Mouse (Mus musculus): ENCODE results near the gene Naaladl1. TPM values are rescaled to one million over a fixed set of nuclear protein-coding genes. Genes with fewer than 3 reads are reported as not detected.

Gene Naaladl1
- polyA plus RNA-seq (2014; fragmentation: Illumina TruSeq; extraction: RNeasy Lipid Tissue Mini Kit (QIAGEN cat#74804); ENCODE audit: low read depth, low replicate concordance): not detected

GRCm38 (mm10) chr19:6105586-6105985 lies at the start of gene Naaladl1:
Gene Naaladl1, plus strand, starts transcription at chr19:6105782.

GRCm38 (mm10) chr19:6057313-6058096 lies 48.1 kb upstream of the Naaladl1 start, which contains the start of the genes Mrpl49 and Fau:
Gene Mrpl49, minus strand, starts transcription at chr19:6057785.
Gene Fau, plus strand, starts transcription at chr19:6057844.

GRCm38 (mm10) chr19:6061021-6061533 lies 44.5 kb upstream of the Naaladl1 start, which contains the start of gene Znhit2:
Gene Znhit2, plus strand, starts transcription at chr19:6061192.

GRCm38 (mm10) chr19:6067724-6068415 lies 37.7 kb upstream of the Naaladl1 start, which contains the start of gene Tm7sf2:
Gene Tm7sf2, minus strand, starts transcription at chr19:6068373.

GRCm38 (mm10) chr19:6076564-6077393 lies 28.8 kb upstream of the Naaladl1 start, which contains the start of gene Vps51:
Gene Vps51, minus strand, starts transcription at chr19:6077231.

GRCm38 (mm10) chr19:6079983-6080480 lies 25.6 kb upstream of the Naaladl1 start, which contains the start of gene Tmem262:
Gene Tmem262, plus strand, starts transcription at chr19:6080033.

GRCm38 (mm10) chr19:6082156-6082555 lies 23.4 kb upstream of the Naaladl1 start, which contains the start of gene Gm28374:
Gene Gm28374, minus strand, starts transcription at chr19:6082256.

GRCm38 (mm10) chr19:6084478-6085248 lies 20.9 kb upstream of the Naaladl1 start, which contains the start of the genes Zfpl1 and Cdca5:
Gene Zfpl1, minus strand, starts transcription at chr19:6084956.
Gene Cdca5, plus strand, starts transcription at chr19:6084983.

GRCm38 (mm10) chr19:6094119-6094518 lies 11.5 kb upstream of the Naaladl1 start, which contains the start of gene AC131692.1:
Gene AC131692.1, plus strand, starts transcription at chr19:6094419.

GRCm38 (mm10) chr19:6117986-6118676 lies 12.5 kb downstream of the Naaladl1 start, which contains the start of gene Sac3d1:
Gene Sac3d1, minus strand, starts transcription at chr19:6118650.

GRCm38 (mm10) chr19:6127760-6128341 lies 22.3 kb downstream of the Naaladl1 start, which contains the start of gene Snx15:
Gene Snx15, minus strand, starts transcription at chr19:6128304.

GRCm38 (mm10) chr19:6140678-6141393 lies 35.3 kb downstream of the Naaladl1 start, which contains the start of gene Batf2:
Gene Batf2, plus strand, starts transcription at chr19:6140983.

GRCm38 (mm10) chr19:6141394-6141749 lies 35.8 kb downstream of the Naaladl1 start, which contains the start of gene Arl2:
Gene Arl2, minus strand, starts transcription at chr19:6141548.

Other genes with a start within 250 kb of the Naaladl1 start
- gene Frmd8, start 230.5 kb upstream of the Naaladl1 start, polyA plus RNA-seq (2014; fragmentation: Illumina TruSeq; extraction: RNeasy Lipid Tissue Mini Kit (QIAGEN cat#74804); ENCODE audit: low read depth, low replicate concordance): 8.9 TPM
- 18.2 TPM for gene Slc25a45, start 228.0 kb upstream of the Naaladl1 start, polyA plus RNA-seq (2014; fragmentation: Illumina TruSeq; extraction: RNeasy Lipid Tissue Mini Kit (QIAGEN cat#74804); ENCODE audit: low read depth, low replicate concordance)
- 0.92 TPM for gene Tigd3, start 211.6 kb upstream of the Naaladl1 start, polyA plus RNA-seq (2014; fragmentation: Illumina TruSeq; extraction: RNeasy Lipid Tissue Mini Kit (QIAGEN cat#74804); ENCODE audit: low read depth, low replicate concordance)
- 49.7 TPM for gene Dpf2, start 192.8 kb upstream of the Naaladl1 start, polyA plus RNA-seq (2014; fragmentation: Illumina TruSeq; extraction: RNeasy Lipid Tissue Mini Kit (QIAGEN cat#74804); ENCODE audit: low read depth, low replicate concordance)
- 6.9 TPM for gene Cdc42ep2, start 181.0 kb upstream of the Naaladl1 start, polyA plus RNA-seq (2014; fragmentation: Illumina TruSeq; extraction: RNeasy Lipid Tissue Mini Kit (QIAGEN cat#74804); ENCODE audit: low read depth, low replicate concordance)
- gene Pola2, start 141.6 kb upstream of the Naaladl1 start, polyA plus RNA-seq (2014; fragmentation: Illumina TruSeq; extraction: RNeasy Lipid Tissue Mini Kit (QIAGEN cat#74804); ENCODE audit: low read depth, low replicate concordance): 16.5 TPM
- not detected for gene Slc22a20, start 119.6 kb upstream of the Naaladl1 start, polyA plus RNA-seq (2014; fragmentation: Illumina TruSeq; extraction: RNeasy Lipid Tissue Mini Kit (QIAGEN cat#74804); ENCODE audit: low read depth, low replicate concordance)
- gene Capn1, start 89.9 kb upstream of the Naaladl1 start, polyA plus RNA-seq (2014; fragmentation: Illumina TruSeq; extraction: RNeasy Lipid Tissue Mini Kit (QIAGEN cat#74804); ENCODE audit: low read depth, low replicate concordance): 67.4 TPM
- 75.1 TPM for gene Syvn1, start 59.2 kb upstream of the Naaladl1 start, polyA plus RNA-seq (2014; fragmentation: Illumina TruSeq; extraction: RNeasy Lipid Tissue Mini Kit (QIAGEN cat#74804); ENCODE audit: low read depth, low replicate concordance)
- gene Mrpl49, start 48.0 kb upstream of the Naaladl1 start, polyA plus RNA-seq (2014; fragmentation: Illumina TruSeq; extraction: RNeasy Lipid Tissue Mini Kit (QIAGEN cat#74804); ENCODE audit: low read depth, low replicate concordance): 40.4 TPM
- gene Fau, start 47.9 kb upstream of the Naaladl1 start, polyA plus RNA-seq (2014; fragmentation: Illumina TruSeq; extraction: RNeasy Lipid Tissue Mini Kit (QIAGEN cat#74804); ENCODE audit: low read depth, low replicate concordance): 1,555 TPM
- gene Znhit2, start 44.6 kb upstream of the Naaladl1 start, polyA plus RNA-seq (2014; fragmentation: Illumina TruSeq; extraction: RNeasy Lipid Tissue Mini Kit (QIAGEN cat#74804); ENCODE audit: low read depth, low replicate concordance): 32.8 TPM
- 73.5 TPM for gene Tm7sf2, start 37.4 kb upstream of the Naaladl1 start, polyA plus RNA-seq (2014; fragmentation: Illumina TruSeq; extraction: RNeasy Lipid Tissue Mini Kit (QIAGEN cat#74804); ENCODE audit: low read depth, low replicate concordance)
- 36.4 TPM for gene Vps51, start 28.6 kb upstream of the Naaladl1 start, polyA plus RNA-seq (2014; fragmentation: Illumina TruSeq; extraction: RNeasy Lipid Tissue Mini Kit (QIAGEN cat#74804); ENCODE audit: low read depth, low replicate concordance)
- 0.74 TPM for gene Tmem262, start 25.7 kb upstream of the Naaladl1 start, polyA plus RNA-seq (2014; fragmentation: Illumina TruSeq; extraction: RNeasy Lipid Tissue Mini Kit (QIAGEN cat#74804); ENCODE audit: low read depth, low replicate concordance)
- gene Gm28374, start 23.5 kb upstream of the Naaladl1 start, polyA plus RNA-seq (2014; fragmentation: Illumina TruSeq; extraction: RNeasy Lipid Tissue Mini Kit (QIAGEN cat#74804); ENCODE audit: low read depth, low replicate concordance): not detected
- 51.5 TPM for gene Zfpl1, start 20.8 kb upstream of the Naaladl1 start, polyA plus RNA-seq (2014; fragmentation: Illumina TruSeq; extraction: RNeasy Lipid Tissue Mini Kit (QIAGEN cat#74804); ENCODE audit: low read depth, low replicate concordance)
- 0.98 TPM for gene Cdca5, start 20.8 kb upstream of the Naaladl1 start, polyA plus RNA-seq (2014; fragmentation: Illumina TruSeq; extraction: RNeasy Lipid Tissue Mini Kit (QIAGEN cat#74804); ENCODE audit: low read depth, low replicate concordance)
- gene AC131692.1, start 11.4 kb upstream of the Naaladl1 start, polyA plus RNA-seq (2014; fragmentation: Illumina TruSeq; extraction: RNeasy Lipid Tissue Mini Kit (QIAGEN cat#74804); ENCODE audit: low read depth, low replicate concordance): 2.4 TPM
- gene Sac3d1, start 12.9 kb downstream of the Naaladl1 start, polyA plus RNA-seq (2014; fragmentation: Illumina TruSeq; extraction: RNeasy Lipid Tissue Mini Kit (QIAGEN cat#74804); ENCODE audit: low read depth, low replicate concordance): 10.6 TPM
- 20.6 TPM for gene Snx15, start 22.5 kb downstream of the Naaladl1 start, polyA plus RNA-seq (2014; fragmentation: Illumina TruSeq; extraction: RNeasy Lipid Tissue Mini Kit (QIAGEN cat#74804); ENCODE audit: low read depth, low replicate concordance)
- 1.4 TPM for gene Batf2, start 35.2 kb downstream of the Naaladl1 start, polyA plus RNA-seq (2014; fragmentation: Illumina TruSeq; extraction: RNeasy Lipid Tissue Mini Kit (QIAGEN cat#74804); ENCODE audit: low read depth, low replicate concordance)
- gene Arl2, start 35.8 kb downstream of the Naaladl1 start, polyA plus RNA-seq (2014; fragmentation: Illumina TruSeq; extraction: RNeasy Lipid Tissue Mini Kit (QIAGEN cat#74804); ENCODE audit: low read depth, low replicate concordance): 52.1 TPM
- 0.65 TPM for gene Majin, start 78.6 kb downstream of the Naaladl1 start, polyA plus RNA-seq (2014; fragmentation: Illumina TruSeq; extraction: RNeasy Lipid Tissue Mini Kit (QIAGEN cat#74804); ENCODE audit: low read depth, low replicate concordance)
- 0.84 TPM for gene Gpha2, start 120.6 kb downstream of the Naaladl1 start, polyA plus RNA-seq (2014; fragmentation: Illumina TruSeq; extraction: RNeasy Lipid Tissue Mini Kit (QIAGEN cat#74804); ENCODE audit: low read depth, low replicate concordance)
- 33.8 TPM for gene Ppp2r5b, start 130.1 kb downstream of the Naaladl1 start, polyA plus RNA-seq (2014; fragmentation: Illumina TruSeq; extraction: RNeasy Lipid Tissue Mini Kit (QIAGEN cat#74804); ENCODE audit: low read depth, low replicate concordance)
- 14.8 TPM for gene Atg2a, start 135.9 kb downstream of the Naaladl1 start, polyA plus RNA-seq (2014; fragmentation: Illumina TruSeq; extraction: RNeasy Lipid Tissue Mini Kit (QIAGEN cat#74804); ENCODE audit: low read depth, low replicate concordance)
- gene Ehd1, start 170.9 kb downstream of the Naaladl1 start, polyA plus RNA-seq (2014; fragmentation: Illumina TruSeq; extraction: RNeasy Lipid Tissue Mini Kit (QIAGEN cat#74804); ENCODE audit: low read depth, low replicate concordance): 53.9 TPM
- gene Cdc42bpg, start 200.7 kb downstream of the Naaladl1 start, polyA plus RNA-seq (2014; fragmentation: Illumina TruSeq; extraction: RNeasy Lipid Tissue Mini Kit (QIAGEN cat#74804); ENCODE audit: low read depth, low replicate concordance): 15.2 TPM
- 23.6 TPM for gene Men1, start 229.2 kb downstream of the Naaladl1 start, polyA plus RNA-seq (2014; fragmentation: Illumina TruSeq; extraction: RNeasy Lipid Tissue Mini Kit (QIAGEN cat#74804); ENCODE audit: low read depth, low replicate concordance)
- 36.8 TPM for gene Map4k2, start 235.4 kb downstream of the Naaladl1 start, polyA plus RNA-seq (2014; fragmentation: Illumina TruSeq; extraction: RNeasy Lipid Tissue Mini Kit (QIAGEN cat#74804); ENCODE audit: low read depth, low replicate concordance)

All from adipose tissue, adult 10 weeks (tissue).